Mouse (Mus musculus) urinary bladder, adult 18-20 months (tissue): ENCODE measurements at regions not wholly inside any gene's neighbourhood (a gene's known extent, or its start where the extent isn't known, plus 50 kb on each side); places are given as distances from the start of the nearest gene placed in this dataset.
"Not testable (repeated sequence)": the region's sequence is repeated elsewhere in the genome, so short reads cannot be mapped to it uniquely, and the experiment has no call there.

Experiments
- DNase-seq, 2 experiments: peaks; one replicate each; pipeline ENCODE4 v3.0.0; 2022; ENCODE audit warnings: low spot score in 2 of 2, mixed read lengths in 2 of 2

GRCm38 (mm10) chr8:88903094-88903493, 140.9 kb downstream of the Sall1 start:
- no peak for DNase-seq

GRCm38 (mm10) chr8:88883751-88884390, 160.1 kb downstream of the Sall1 start:
- peak; percentile 15 to 28 for DNase-seq

- no peak for DNase-seq
Measured at GRCm38 (mm10) chr8:88879857-88880256, 164.1 kb downstream of the Sall1 start.

GRCm38 (mm10) chr8:88877921-88878320, 166.0 kb downstream of the Sall1 start:
- no peak for DNase-seq

- DNase-seq, result no peak
Measured at GRCm38 (mm10) chr8:88862846-88863455, 166.1 kb downstream of the Cyld start.

- no peak for DNase-seq
Measured at GRCm38 (mm10) chr8:88857216-88857615, 160.4 kb downstream of the Cyld start.

GRCm38 (mm10) chr8:88853200-88853599, 156.4 kb downstream of the Cyld start:
- DNase-seq, result no peak

- no peak for DNase-seq
Measured at GRCm38 (mm10) chr8:88845916-88846315, 149.1 kb downstream of the Cyld start.

- DNase-seq, result no peak
Measured at GRCm38 (mm10) chr8:88844370-88844769, 147.5 kb downstream of the Cyld start.

GRCm38 (mm10) chr8:88842451-88842850, 145.6 kb downstream of the Cyld start:
- DNase-seq, result no peak

GRCm38 (mm10) chr8:88840096-88840495, 143.3 kb downstream of the Cyld start:
- DNase-seq, result no peak

GRCm38 (mm10) chr8:88835756-88836291, 139.0 kb downstream of the Cyld start:
- no peak for DNase-seq

- no peak for DNase-seq
Measured at GRCm38 (mm10) chr8:88825816-88826215, 129.0 kb downstream of the Cyld start.

GRCm38 (mm10) chr8:88823931-88824330, 127.1 kb downstream of the Cyld start:
- no peak for DNase-seq

- DNase-seq, result no peak
Measured at GRCm38 (mm10) chr8:88820275-88820850, 123.5 kb downstream of the Cyld start.

GRCm38 (mm10) chr8:88816461-88816860, 119.6 kb downstream of the Cyld start:
- no peak for DNase-seq

GRCm38 (mm10) chr8:88814246-88814645, 117.4 kb downstream of the Cyld start:
- no peak for DNase-seq

GRCm38 (mm10) chr8:88812901-88813676, 116.3 kb downstream of the Cyld start:
- no peak for DNase-seq

GRCm38 (mm10) chr8:88806851-88807250, 110.0 kb downstream of the Cyld start:
- not testable (repeated sequence) for DNase-seq
